Mouse (Mus musculus) heart, adult 2 months (tissue): ENCODE measurements around the gene Hoxd12. TPM values are rescaled to one million over a fixed set of nuclear protein-coding genes. Genes with fewer than 3 reads are reported as not detected.

Source experiments
- DNase-seq, 2 experiments: peaks; one replicate each; pipeline ENCODE4 v3.0.0; 2021
- H3K27ac ChIP-seq: fragments of 200-600 bp; 2 replicates; pipeline ENCODE4 v1.8.1; 2022
- H3K27me3 ChIP-seq: fragments of 200-500 bp; 2 replicates; pipeline ENCODE4 v1.6.1; 2012; ENCODE audit warnings: mild to moderate bottlenecking, low read length, inconsistent platforms, mixed read lengths; ENCODE audit not compliant: control insufficient read depth, insufficient read depth
- H3K36me3 ChIP-seq: fragments of 200-500 bp; 2 replicates; pipeline ENCODE4 v1.6.1; 2012; ENCODE audit warnings: low read length, inconsistent platforms; ENCODE audit not compliant: control insufficient read depth, insufficient read depth
- H3K4me1 ChIP-seq: fragments of 200-500 bp; 2 replicates; pipeline ENCODE4 v1.6.1; 2011; ENCODE audit warnings: low read length; ENCODE audit not compliant: control insufficient read depth, insufficient read depth
- H3K4me3 ChIP-seq: fragments of 200-600 bp; 2 replicates; pipeline ENCODE4 v1.8.1; 2022
- H3K79me2 ChIP-seq: fragments of 200-500 bp; replicated peaks from 2 replicates; pipeline ENCODE4 v1.6.1; 2012; ENCODE audit warnings: mild to moderate bottlenecking, inconsistent platforms, low read length, moderate library complexity, mixed read lengths; ENCODE audit not compliant: control insufficient read depth, insufficient read depth
- H3K9ac ChIP-seq: fragments of 200-500 bp; 2 replicates; pipeline ENCODE4 v1.6.1; 2012; ENCODE audit warnings: low read depth, mild to moderate bottlenecking, control low read depth, inconsistent platforms, low read length, mixed read lengths
- CTCF ChIP-seq: fragments of 200-600 bp; IDR thresholded peaks from 2 replicates; pipeline ENCODE4 v1.8.1; 2022; ENCODE audit warnings: antibody characterized with exemption, mild to moderate bottlenecking, moderate library complexity
- EP300 ChIP-seq: fragments of 200-500 bp; IDR thresholded peaks from 2 replicates; pipeline ENCODE4 v1.6.1; 2011; ENCODE audit warnings: low read depth, low read length, control low read depth; ENCODE audit not compliant: insufficient read depth
- POLR2A ChIP-seq: fragments of 200-500 bp; IDR thresholded peaks from 2 replicates; pipeline ENCODE4 v1.6.1; 2011; ENCODE audit warnings: mild to moderate bottlenecking, low read depth, low read length, control low read depth; ENCODE audit not compliant: insufficient read depth
- WGBS: fragments of 180-500 bp; shearing (Covaris S2); methylation state at CpG from one replicate; pipeline ENCODE4 v1.1.7; 2018; 5-methylcytosine and 5-hydroxymethylcytosine counted together
- intact Hi-C: fragments of 180-260 bp; cut with DNase I; formaldehyde crosslinking; loops from one replicate; pipeline ENCODE4 v1.15.1; 2025
- polyA plus RNA-seq: library from polyadenylated mRNA; depleted of rRNA; stranded (reverse); fragments of >200 nt; gene quantifications from 2 replicates; pipeline ENCODE4 v1.2.3, GENCODE M21; 2012
- total RNA-seq, 2 experiments: library from RNA; stranded (reverse); gene quantifications; 2 replicates each; pipeline ENCODE4 v1.2.3; 2021

The Hoxd12 gene
- total and polyA plus RNA-seq, 3 experiments = not detected

- TF ChIP-seq CTCF (no peak), EP300 (no peak), POLR2A (no peak)
- Histone ChIP-seq H3K27me3 (peaks cover 24% of the 10 kb centered on the region), H3K9ac (no peak overlapping the region), H3K79me2 (no peaks in the 10 kb centered on the region), H3K36me3 (no peaks in the 10 kb centered on the region), H3K4me1 (no peaks in the 10 kb centered on the region), H3K27ac (no peak overlapping the region), H3K4me3 (no peak overlapping the region)
- intact Hi-C loops = no loop called here
- DNase-seq = peak in 1 of 2 experiments; percentile 18
- WGBS = 15% methylated on average over 19 of the region's 19 CpGs
These were observed 38.7 kb downstream of the Hoxd12 start for GRCm38 (mm10) chr2:74713239-74714150.

DNA sequence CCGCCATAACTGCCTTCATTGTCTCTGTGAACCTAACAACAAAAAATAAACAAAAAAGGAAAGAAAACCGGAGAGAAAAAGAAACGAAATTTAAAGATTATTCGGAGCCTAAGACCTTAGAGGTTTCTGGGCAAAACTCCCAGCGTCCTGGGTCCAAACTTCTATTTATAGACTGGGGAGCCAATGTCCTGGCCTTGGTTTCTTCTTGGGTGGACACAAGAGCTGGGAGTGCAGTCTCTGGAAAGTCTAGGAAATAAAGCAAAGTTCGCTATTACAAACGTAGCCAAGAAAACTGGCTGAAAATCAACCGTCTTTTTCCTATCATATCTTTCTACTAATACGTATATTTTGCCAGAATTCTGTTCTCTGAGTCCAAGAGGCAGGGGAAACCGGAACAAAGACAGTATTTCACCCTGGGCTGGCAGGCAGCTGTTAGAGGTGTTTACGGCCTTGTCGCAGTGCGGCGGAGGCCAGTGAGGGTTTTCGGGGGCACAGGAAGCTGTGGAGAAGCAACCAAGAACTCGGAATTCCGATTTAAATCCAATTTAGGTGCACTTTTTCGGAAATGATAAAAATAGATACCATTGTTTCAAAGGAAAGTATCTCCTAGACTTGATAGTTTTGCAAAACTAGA is 39.5 kb downstream of the Hoxd12 start:
- Histone ChIP-seq H3K36me3 (no peaks in the 10 kb centered on the region), H3K9ac (no peak overlapping the region), H3K27ac (no peak overlapping the region), H3K4me1 (no peaks in the 10 kb centered on the region), H3K4me3 (no peak overlapping the region), H3K79me2 (no peaks in the 10 kb centered on the region), H3K27me3 (peaks cover 24% of the 10 kb centered on the region)
- DNase-seq = no peak
- intact Hi-C loops = no loop called here
- TF ChIP-seq EP300 (no peak), POLR2A (no peak)
- WGBS = 19% methylated on average over 18 of the region's 18 CpGs

GRCm38 (mm10) chr2:74714881-74715280 is 40.1 kb downstream of the Hoxd12 start:
- Histone ChIP-seq H3K36me3 (no peaks in the 10 kb centered on the region), H3K4me3 (no peak overlapping the region), H3K79me2 (no peaks in the 10 kb centered on the region), H3K27me3 (peaks cover 23% of the 10 kb centered on the region), H3K27ac (no peak overlapping the region), H3K9ac (no peak overlapping the region), H3K4me1 (no peaks in the 10 kb centered on the region)
- TF ChIP-seq CTCF (no peak), POLR2A (no peak), EP300 (no peak)
- intact Hi-C loops = loop anchor here (1.0 kb wide), 2 partner anchors 340 to 423 kb away; no protein-coding TSS in a partner anchor
- DNase-seq = no peak
- WGBS = 15% methylated on average over 14 of the region's 14 CpGs

DNA sequence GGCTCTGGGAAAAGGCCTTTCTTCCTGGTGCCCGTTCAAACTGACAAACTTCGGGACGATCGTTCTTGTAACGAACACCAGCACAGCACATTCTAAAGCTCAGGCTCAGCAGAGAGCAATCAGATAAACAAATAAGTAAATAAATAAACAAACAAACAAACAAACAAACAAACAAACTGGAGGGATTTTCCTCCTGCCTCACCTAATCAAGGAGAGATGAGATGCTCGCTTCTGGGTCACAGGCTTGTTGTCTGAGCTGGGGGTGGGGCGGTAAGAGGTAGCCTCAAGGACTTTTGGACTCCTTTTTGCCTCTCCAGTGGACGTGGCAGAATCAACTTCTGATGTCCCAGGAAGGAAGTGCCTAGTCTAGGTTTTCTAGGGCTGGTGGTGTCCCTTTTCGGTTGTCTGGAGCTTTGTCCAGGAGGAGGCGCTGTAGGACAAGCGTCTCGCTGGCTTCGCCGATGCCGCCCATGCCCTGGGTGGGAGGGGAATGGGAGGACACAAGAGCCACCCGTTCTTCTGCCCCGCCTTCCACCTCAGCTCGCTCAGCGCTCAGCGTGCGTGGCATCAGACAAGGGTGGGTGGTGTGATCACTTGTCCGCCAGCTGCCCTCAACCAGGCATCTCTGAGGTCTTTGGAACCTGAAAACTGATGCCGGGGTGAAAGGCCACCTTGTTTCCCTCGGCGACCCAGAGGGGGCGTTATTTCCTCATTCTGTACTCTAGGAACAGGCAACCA is 40.9 kb downstream of the Hoxd12 start:
- Histone ChIP-seq H3K9ac (no peak overlapping the region), H3K79me2 (no peaks in the 10 kb centered on the region), H3K4me3 (no peak overlapping the region), H3K27ac (no peak overlapping the region), H3K4me1 (no peaks in the 10 kb centered on the region), H3K27me3 (peaks cover 21% of the 10 kb centered on the region), H3K36me3 (no peaks in the 10 kb centered on the region)
- WGBS = 5% methylated on average over 26 of the region's 26 CpGs
- DNase-seq = peak; percentile 75 to 85
- peak; percentile 88 for TF ChIP-seq CTCF
- TF ChIP-seq POLR2A = no peak
- TF ChIP-seq EP300 = peak; percentile 60; the same call in 1 of the 2 replicates
- intact Hi-C loops = loop anchor here (1.0 kb wide), 3 partner anchors 249 to 423 kb away; no protein-coding TSS in a partner anchor

DNA sequence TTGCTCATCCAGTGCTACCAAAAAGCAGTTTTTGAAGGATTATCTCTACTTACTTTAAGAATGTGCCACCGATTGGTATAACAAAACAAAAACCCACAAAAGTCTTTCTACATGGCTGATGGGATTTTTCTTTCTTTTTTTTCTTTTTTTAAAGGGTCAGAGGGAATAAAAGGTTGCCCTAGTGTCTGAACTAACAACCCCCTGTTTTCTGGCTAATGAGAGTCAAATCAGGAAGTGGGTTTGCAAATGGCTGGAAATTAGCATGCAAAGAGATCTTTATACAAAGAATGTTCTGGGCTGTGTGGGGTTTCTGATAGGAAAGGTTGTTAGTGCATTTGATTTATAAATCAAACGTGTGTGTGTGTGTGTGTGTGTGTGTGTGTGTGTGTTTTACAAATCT is 45.6 kb downstream of the Hoxd12 start:
- no peak for TF ChIP-seq EP300
- TF ChIP-seq POLR2A = no peak
- no peak for TF ChIP-seq CTCF
- Histone ChIP-seq H3K9ac (no peak overlapping the region), H3K36me3 (no peaks in the 10 kb centered on the region), H3K27me3 (peaks cover 16% of the 10 kb centered on the region), H3K79me2 (no peaks in the 10 kb centered on the region), H3K4me1 (no peaks in the 10 kb centered on the region), H3K27ac (no peak overlapping the region), H3K4me3 (no peak overlapping the region)
- DNase-seq = no peak
- intact Hi-C loops = no loop called here
- 21% methylated on average over 2 of the region's 2 CpGs for WGBS
